Mouse (Mus musculus) E14TG2a.4 (cell line): ENCODE results near the gene H2-D1.

Experiments used
- CTCF ChIP-seq: conservative IDR thresholded peaks from 2 replicates; pipeline ENCODE4 v1.5.1; 2014; ENCODE audit warnings: low read length
- POU5F1 ChIP-seq: IDR thresholded peaks from 2 replicates; pipeline ENCODE4 v1.6.1; 2014; ENCODE audit warnings: low read length, borderline replicate concordance

- TF ChIP-seq CTCF, result no peak
- no peak for TF ChIP-seq POU5F1
Measured at GRCm38 (mm10) chr17:35241305-35242014, 21.1 kb upstream of the H2-D1 start, which contains the start of gene Ddx39b.
